8 mouse cellular contexts compared by ENCODE assay signal in genomic region chr11:107011669-107012323, GRCm38 (mm10). TPM values are rescaled to one million over a fixed set of nuclear protein-coding genes. Genes with fewer than 3 reads are reported as not detected.
A peak's percentile ranks its signal among the peaks of the same experiment; 100 is the strongest.
DNase-seq lines count a peak whose midpoint lies in the region; ATAC-seq and TF ChIP-seq lines count a peak whose summit lies in the region.

No protein-coding gene starts in this region.

- peak overlapping the region; percentile 81 for H3K4me2 ChIP-seq in CH12.LX (ENCODE audit: insufficient read depth, low read depth, poor library complexity, severe bottlenecking)
- peak overlapping the region; percentile 69 for H3K4me2 ChIP-seq in liver, embryonic 13.5 days
- peak overlapping the region; percentile 44 for H3K4me2 ChIP-seq in stomach, embryonic 14.5 days (replicated peaks; ENCODE audit: low read depth, low read length)

- TF ChIP-seq EP300 in CH12.LX (IDR thresholded peaks at IDR 0.05; ENCODE audit: low read length), result no peak

- 30% methylated on average over 18 of the region's 18 CpGs for WGBS in liver, embryonic 13.5 days (ENCODE audit: insufficient replicate concordance)
- 23% methylated on average over 18 of the region's 18 CpGs for WGBS in stomach, embryonic 14.5 days

- H3K27me3 ChIP-seq in erythroblast, embryonic 14.5 days (ENCODE audit: control insufficient read depth), result peaks cover 19% of the 10 kb centered on the region
- H3K27me3 ChIP-seq in CH12.LX (replicated peaks), result peaks cover 11% of the 10 kb centered on the region
- peaks cover 11% of the 10 kb centered on the region for H3K27me3 ChIP-seq in liver, embryonic 13.5 days
- H3K27me3 ChIP-seq in stomach, embryonic 14.5 days (ENCODE audit: control insufficient read depth, insufficient read depth, low read length), result no peaks in the 10 kb centered on the region

- TF ChIP-seq POLR2A in CH12.LX (IDR thresholded peaks at IDR 0.05; ENCODE audit: low read depth, low read length), result no peak

- H3K27ac ChIP-seq in CH12.LX (ENCODE audit: insufficient read depth, low read depth), result no peak overlapping the region
- H3K27ac ChIP-seq in liver, embryonic 13.5 days, result peak overlapping the region; percentile 90
- peak overlapping the region; percentile 96 for H3K27ac ChIP-seq in stomach, embryonic 14.5 days (ENCODE audit: low read length)

- dilution Hi-C loops in CH12.LX (cut with MboI; ENCODE audit: extremely low pct_ligation_motif_present, extremely low pct_unique_long_range_greater_than_20kb, low sequenced_read_pairs), result no loop called here

- no peaks in the 10 kb centered on the region for H3K79me2 ChIP-seq in CH12.LX (replicated peaks; ENCODE audit: control insufficient read depth, extremely low read depth, insufficient read depth, poor library complexity, severe bottlenecking)

- no peak for DNase-seq in CH12.LX (ENCODE audit: extremely low read depth)
- DNase-seq in liver, embryonic 13.5 days, result no peak
- DNase-seq in c-Kit-positive CD71-positive TER-119-positive erythroid progenitor cells, embryonic 14.5 days (ENCODE audit: low spot score), result no peak
- DNase-seq in layer of hippocampus, adult 9-11 months, result no peak

- no peak; the same call in 1 of the 2 replicates for ATAC-seq in erythroblast, adult 5-6 weeks (replicated peaks; ENCODE audit: low FRiP score, poor library complexity, severe bottlenecking)
- peak; percentile 56 for ATAC-seq in granulocyte monocyte progenitor cell, adult 5-6 weeks (replicated peaks; ENCODE audit: poor library complexity, severe bottlenecking)
- ATAC-seq in liver, embryonic 13.5 days (ENCODE audit: low read depth), result no peak
- ATAC-seq in stomach, embryonic 14.5 days (ENCODE audit: insufficient number of reproducible peaks, insufficient read depth, low FRiP score, low read depth), result no peak

- no peaks in the 10 kb centered on the region for H3K36me3 ChIP-seq in erythroblast, embryonic 14.5 days (ENCODE audit: control insufficient read depth)
- H3K36me3 ChIP-seq in CH12.LX (replicated peaks in 1 of 2; ENCODE audit: control insufficient read depth in 1 of 2, insufficient read depth in 1 of 2, low read length in 1 of 2), result no peaks in the 10 kb centered on the region
- H3K36me3 ChIP-seq in liver, embryonic 13.5 days, result no peaks in the 10 kb centered on the region
- H3K36me3 ChIP-seq in stomach, embryonic 14.5 days (ENCODE audit: control insufficient read depth, insufficient read depth, low read length), result no peaks in the 10 kb centered on the region

- in situ Hi-C loops in CH12.LX (cut with MboI; ENCODE audit: low pct_ligation_motif_present, low pct_unique_long_range_greater_than_20kb, low sequenced_read_pairs), result no loop called here

- H3K4me1 ChIP-seq in erythroblast, embryonic 14.5 days (ENCODE audit: control insufficient read depth), result peaks cover 27% of the 10 kb centered on the region
- peaks cover 6 to 14% of the 10 kb centered on the region in 2 experiments; a peak in 3 of 4 replicates for H3K4me1 ChIP-seq in CH12.LX (ENCODE audit: control insufficient read depth in 1 of 2, insufficient read depth in 2 of 2)
- peaks cover 19% of the 10 kb centered on the region for H3K4me1 ChIP-seq in liver, embryonic 13.5 days (replicated peaks)
- no peaks in the 10 kb centered on the region for H3K4me1 ChIP-seq in stomach, embryonic 14.5 days (ENCODE audit: control insufficient read depth, insufficient read depth, low read length)

- no peak for TF ChIP-seq CTCF in CH12.LX (conservative IDR thresholded peaks at IDR 0.05 in 1 of 2, IDR thresholded peaks at IDR 0.05 in 1 of 2; ENCODE audit: low read depth in 2 of 2, low read length in 2 of 2)

- peak overlapping the region; percentile 82 for H3K4me3 ChIP-seq in erythroblast, embryonic 14.5 days (replicated peaks)
- peak overlapping the region; percentile 52 to 77 (median 63) for H3K4me3 ChIP-seq in CH12.LX (replicated peaks in 1 of 3; ENCODE audit: low read depth in 2 of 3, low read length in 2 of 3, poor library complexity in 1 of 3)
- H3K4me3 ChIP-seq in liver, embryonic 13.5 days (replicated peaks), result peak overlapping the region; percentile 62
- H3K4me3 ChIP-seq in stomach, embryonic 14.5 days (ENCODE audit: low read depth, low read length), result peak overlapping the region; percentile 39

- peak overlapping the region; percentile 63 for H3K9ac ChIP-seq in CH12.LX (ENCODE audit: insufficient read depth, low read depth)
- peak overlapping the region; percentile 76 for H3K9ac ChIP-seq in liver, embryonic 13.5 days
- H3K9ac ChIP-seq in stomach, embryonic 14.5 days (replicated peaks; ENCODE audit: low read depth, low read length), result peak overlapping the region; percentile 49

- no peak for TF ChIP-seq RAD21 in CH12.LX (IDR thresholded peaks at IDR 0.05; ENCODE audit: low read depth, low read length)

- H3K9me3 ChIP-seq in erythroblast, embryonic 14.5 days (ENCODE audit: control insufficient read depth, low read length), result peaks cover 7% of the 10 kb centered on the region
- peaks cover 3% of the 10 kb centered on the region for H3K9me3 ChIP-seq in CH12.LX (replicated peaks; ENCODE audit: low read length)
- 0 out of 2 replicates have a peak, but pooled peaks cover 2% of the 10 kb centered on the region for H3K9me3 ChIP-seq in liver, embryonic 13.5 days (replicated peaks)
- H3K9me3 ChIP-seq in stomach, embryonic 14.5 days (ENCODE audit: control insufficient read depth, low read depth, low read length), result no peaks in the 10 kb centered on the region

TF ChIP-seq in CH12.LX, 34 proteins besides CTCF, POLR2A, EP300 and RAD21:
- TF ChIP-seq CHD1 (IDR thresholded peaks at IDR 0.05; ENCODE audit: low read depth, low read length) (peak; percentile 82), CHD2 (IDR thresholded peaks at IDR 0.05; ENCODE audit: low read length) (no peak), JUND (conservative IDR thresholded peaks at IDR 0.05; ENCODE audit: low read depth, low read length) (no peak), NELFE (IDR thresholded peaks at IDR 0.05; ENCODE audit: low read depth, low read length) (no peak), KAT2A (IDR thresholded peaks at IDR 0.05; ENCODE audit: insufficient replicate concordance, low read length) (no peak), TCF12 (IDR thresholded peaks at IDR 0.05; ENCODE audit: low read depth, low read length) (no peak), SMC3 (IDR thresholded peaks at IDR 0.05; ENCODE audit: low read depth, low read length) (no peak), PAX5 (IDR thresholded peaks at IDR 0.05; ENCODE audit: low read length) (no peak)
TF ChIP-seq in CH12.LX: peak in this region for 1.

RNA-seq across cellular contexts. Expression of gene Kpna2, which starts 12.5 kb away (rescaled TPM):
- polyA plus RNA-seq in erythroblast, embryonic 14.5 days (2012), result 0.83 and 1.5 TPM in 2 replicates
- total RNA-seq in erythroblast, adult 5-6 weeks (2015; ENCODE audit: low replicate concordance), result 125 and 127 TPM in 2 replicates
- total RNA-seq in erythroblast, adult 5-6 weeks (2017; ENCODE audit: low replicate concordance), result 63.3 and 88.5 TPM in 2 replicates
- total RNA-seq in CH12.LX (2012; rRNA removed), result 327 and 495 TPM in 2 replicates
- 734 and 759 TPM in 2 replicates for total RNA-seq in CH12.LX (2014; rRNA removed)
- 536 and 582 TPM in 2 replicates for polyA plus RNA-seq in CH12.LX (2012; ENCODE audit: insufficient read length, low read depth)
- 103 and 134 TPM in 2 replicates for total RNA-seq in granulocyte monocyte progenitor cell, adult 5-6 weeks (2014; fragmentation: Nextera tagmentation)
- total RNA-seq in granulocyte monocyte progenitor cell, adult 5-6 weeks (2017), result 261 and 287 TPM in 2 replicates
- 325 and 361 TPM in 2 replicates for polyA plus RNA-seq in liver, embryonic 13.5 days (2015; fragmentation: Nextera tagmentation; extraction: Ambion mirVana)
- 369 and 383 TPM in 2 replicates for polyA plus RNA-seq in stomach, embryonic 14.5 days (2014; fragmentation: Nextera tagmentation; extraction: Ambion mirVana)

RNA-seq across cellular contexts. Expression of gene 1810010H24Rik, which starts 13.7 kb away (rescaled TPM):
- not detected in 2 replicates for polyA plus RNA-seq in erythroblast, embryonic 14.5 days (2012)
- 1.3 TPM in 1 of 2 replicates, not detected in the other for total RNA-seq in erythroblast, adult 5-6 weeks (2015; ENCODE audit: low replicate concordance)
- not detected in 2 replicates for total RNA-seq in erythroblast, adult 5-6 weeks (2017; ENCODE audit: low replicate concordance)
- 0.29 and 1.1 TPM in 2 replicates for total RNA-seq in CH12.LX (2012; rRNA removed)
- 0.82 and 1.7 TPM in 2 replicates for total RNA-seq in CH12.LX (2014; rRNA removed)
- 0.53 and 0.83 TPM in 2 replicates for polyA plus RNA-seq in CH12.LX (2012; ENCODE audit: insufficient read length, low read depth)
- not detected in 2 replicates for total RNA-seq in granulocyte monocyte progenitor cell, adult 5-6 weeks (2014; fragmentation: Nextera tagmentation)
- total RNA-seq in granulocyte monocyte progenitor cell, adult 5-6 weeks (2017), result not detected in 2 replicates
- 1.1 TPM in 2 replicates for polyA plus RNA-seq in liver, embryonic 13.5 days (2015; fragmentation: Nextera tagmentation; extraction: Ambion mirVana)
- 2.5 and 2.6 TPM in 2 replicates for polyA plus RNA-seq in stomach, embryonic 14.5 days (2014; fragmentation: Nextera tagmentation; extraction: Ambion mirVana)

Comparison
In these comparisons a context has a peak if more than half of its experiments do, and no peak if none do; other contexts are left out.
1. RNA of gene Kpna2, which starts 12.5 kb away (polyA plus RNA-seq): 536 to 582 TPM in CH12.LX, 369 to 383 TPM in stomach, embryonic 14.5 days and 325 to 361 TPM in liver, embryonic 13.5 days; 0.83 to 1.5 TPM in erythroblast, embryonic 14.5 days; every median in the first group is over 100 times any median in the second.
2. Peak in every context shown above with its lines, with median percentiles within 50 percentile points of each other: H3K4me3 ChIP-seq, H3K4me2 ChIP-seq and H3K9ac ChIP-seq.